Mouse (Mus musculus) limb, embryonic 14.5 days (tissue): ENCODE data around the gene Asna1. TPM values are rescaled to one million over a fixed set of nuclear protein-coding genes. Genes with fewer than 3 reads are reported as not detected.

Source experiments
- ATAC-seq: fragments of 200-750 bp; cut with Nextera tagmentation; 2 replicates; pipeline ENCODE4 v1.8.0; 2017; ENCODE audit warnings: low read depth, moderate number of reproducible peaks, moderate TSS enrichment; ENCODE audit not compliant: low FRiP score
- DNase-seq: peaks from one replicate; pipeline ENCODE4 v3.0.0-alpha.2; 2015; ENCODE audit warnings: low spot score
- H3K27ac ChIP-seq: fragments of 300-500 bp; sonication (generic); replicated peaks from 2 replicates; pipeline ENCODE4 v1.5.1; 2014; ENCODE audit warnings: low read depth, mild to moderate bottlenecking, low read length, moderate library complexity, mixed read lengths
- H3K27me3 ChIP-seq: fragments of 300-500 bp; sonication (generic); 2 replicates; pipeline ENCODE4 v1.6.1; 2014; ENCODE audit warnings: low read length, mixed read lengths; ENCODE audit not compliant: control insufficient read depth, insufficient read depth
- H3K36me3 ChIP-seq: fragments of 300-500 bp; sonication (generic); 2 replicates; pipeline ENCODE4 v1.6.1; 2014; ENCODE audit warnings: mild to moderate bottlenecking, low read length, moderate library complexity, mixed read lengths; ENCODE audit not compliant: control insufficient read depth, insufficient read depth
- H3K4me1 ChIP-seq: fragments of 300-500 bp; sonication (generic); 2 replicates; pipeline ENCODE4 v1.6.1; 2014; ENCODE audit warnings: antibody characterized with exemption, low read length, mixed read lengths; ENCODE audit not compliant: control insufficient read depth, insufficient read depth
- H3K4me2 ChIP-seq: fragments of 300-500 bp; sonication (generic); replicated peaks from 2 replicates; pipeline ENCODE4 v1.6.1; 2014; ENCODE audit warnings: low read depth, mild to moderate bottlenecking, low read length, moderate library complexity; ENCODE audit not compliant: severe bottlenecking
- H3K4me3 ChIP-seq: fragments of 300-500 bp; sonication (generic); replicated peaks from 2 replicates; pipeline ENCODE4 v1.5.1; 2014; ENCODE audit warnings: low read length
- H3K9ac ChIP-seq: fragments of 300-500 bp; sonication (generic); 2 replicates; pipeline ENCODE4 v1.6.1; 2014; ENCODE audit warnings: mild to moderate bottlenecking, low read depth, low read length, moderate library complexity; ENCODE audit not compliant: severe bottlenecking
- H3K9me3 ChIP-seq: fragments of 300-500 bp; sonication (generic); 2 replicates; pipeline ENCODE4 v1.6.1; 2016; ENCODE audit warnings: low read length; ENCODE audit not compliant: control insufficient read depth
- POLR2A ChIP-seq: fragments of 200-500 bp; IDR thresholded peaks from 2 replicates; pipeline ENCODE4 v1.8.0; 2012; ENCODE audit warnings: inconsistent platforms, mild to moderate bottlenecking, moderate library complexity, borderline replicate concordance; ENCODE audit not compliant: insufficient read depth, insufficient read length; ENCODE audit errors: extremely low read depth
- WGBS: fragments of 180-500 bp; shearing (Covaris S2); extraction: QIAGEN DNeasy Blood & Tissue Kit; methylation state at CpG from one replicate; pipeline ENCODE4 v1.1.7; 2014; 5-methylcytosine and 5-hydroxymethylcytosine counted together
- polyA plus RNA-seq, 2 experiments: library from polyadenylated mRNA; depleted of rRNA in 1 of 2; stranded (reverse) in 1 of 2; unstranded in 1 of 2; fragments of >200 nt; fragmentation: Nextera tagmentation in 1 of 2; extraction: Ambion mirVana in 1 of 2; gene quantifications; 2 replicates each; pipeline versions ENCODE4 v1.2.1 to v1.2.3; 2012 to 2014

Gene Asna1
- polyA plus RNA-seq, 2 experiments, result 98.0 to 173 TPM

DNA sequence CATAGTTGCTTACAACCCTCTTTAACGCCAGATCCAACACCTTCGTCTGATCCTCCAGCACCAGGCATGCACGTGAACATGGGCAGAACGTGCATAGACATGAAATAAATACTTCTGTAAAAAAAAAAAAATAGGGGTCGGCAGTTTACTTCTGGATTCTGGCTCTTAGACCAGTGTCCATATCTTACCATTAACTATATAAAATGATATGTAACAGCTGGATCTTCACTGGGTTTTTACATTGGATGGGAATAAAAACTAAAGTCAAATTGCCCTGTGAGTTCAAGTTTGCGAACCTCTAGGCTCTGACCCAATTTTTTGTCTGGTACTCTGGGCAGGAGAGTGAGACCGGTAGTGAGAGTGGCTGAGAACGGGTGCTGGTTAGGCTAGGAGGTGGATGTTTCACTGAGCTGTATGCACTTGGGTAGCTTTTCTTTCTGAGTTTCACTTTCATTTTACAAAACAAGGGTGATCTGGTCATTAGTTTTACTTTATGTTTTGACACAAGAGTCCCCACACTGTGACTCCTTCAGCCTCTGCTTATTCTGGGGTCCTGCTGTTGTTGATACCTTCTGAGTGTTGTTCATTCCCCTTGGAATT lies 50.4 kb downstream of the Asna1 start:
- Histone ChIP-seq H3K36me3 (peaks cover 37% of the 10 kb centered on the region), H3K9ac (no peak overlapping the region), H3K9me3 (no peaks in the 10 kb centered on the region), H3K4me3 (no peak overlapping the region), H3K27ac (no peak overlapping the region), H3K4me1 (peaks cover 37% of the 10 kb centered on the region), H3K27me3 (peaks cover 15% of the 10 kb centered on the region), H3K4me2 (no peak overlapping the region)
- ATAC-seq, result no peak
- no peak for TF ChIP-seq POLR2A
- no peak for DNase-seq
- 75% methylated on average over 8 of the region's 8 CpGs for WGBS

DNA sequence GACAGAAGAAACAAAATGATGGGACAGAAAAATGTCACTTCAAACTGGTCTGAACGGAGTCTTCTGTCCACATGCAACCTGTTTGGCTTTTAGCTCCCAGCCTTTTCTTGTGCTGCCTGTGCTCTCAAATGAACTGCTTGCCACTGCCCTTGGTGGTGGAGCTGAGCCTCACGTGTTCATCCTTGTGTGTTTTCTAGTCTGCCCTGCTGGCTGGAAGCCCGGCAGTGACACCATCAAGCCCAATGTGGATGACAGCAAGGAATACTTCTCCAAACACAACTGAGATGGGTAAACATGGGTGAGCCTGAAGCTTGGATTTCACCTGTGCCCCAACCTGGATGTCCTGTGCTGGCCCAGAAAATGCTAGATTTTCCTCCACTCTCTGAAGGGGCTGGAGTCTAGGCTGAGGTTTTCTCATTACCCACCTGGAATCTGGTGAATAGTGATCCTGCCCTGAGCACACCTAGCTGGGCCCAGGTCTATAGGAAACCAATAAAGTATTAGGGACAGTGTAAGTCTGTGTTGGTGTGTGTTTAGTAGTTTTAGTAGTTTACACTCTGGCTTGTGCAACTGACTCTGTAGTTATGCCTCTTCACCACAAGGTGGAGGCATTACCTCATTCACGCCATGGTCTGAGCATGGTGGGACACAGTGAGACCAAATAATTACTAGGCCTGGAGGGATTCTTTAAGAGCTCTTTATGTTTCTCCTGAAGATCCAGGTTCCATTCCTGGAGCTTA lies 51.1 kb downstream of the Asna1 start:
- peak; percentile 64 for DNase-seq
- Histone ChIP-seq H3K27ac (no peak overlapping the region), H3K36me3 (peaks cover 37% of the 10 kb centered on the region), H3K9ac (no peak overlapping the region), H3K4me1 (peaks cover 31% of the 10 kb centered on the region), H3K27me3 (peaks cover 15% of the 10 kb centered on the region), H3K9me3 (no peaks in the 10 kb centered on the region), H3K4me2 (no peak overlapping the region), H3K4me3 (no peak overlapping the region)
- 65% methylated on average over 4 of the region's 4 CpGs for WGBS
- no peak for TF ChIP-seq POLR2A
- ATAC-seq, result peak; percentile 23; the same call in 1 of the 2 replicates

DNA sequence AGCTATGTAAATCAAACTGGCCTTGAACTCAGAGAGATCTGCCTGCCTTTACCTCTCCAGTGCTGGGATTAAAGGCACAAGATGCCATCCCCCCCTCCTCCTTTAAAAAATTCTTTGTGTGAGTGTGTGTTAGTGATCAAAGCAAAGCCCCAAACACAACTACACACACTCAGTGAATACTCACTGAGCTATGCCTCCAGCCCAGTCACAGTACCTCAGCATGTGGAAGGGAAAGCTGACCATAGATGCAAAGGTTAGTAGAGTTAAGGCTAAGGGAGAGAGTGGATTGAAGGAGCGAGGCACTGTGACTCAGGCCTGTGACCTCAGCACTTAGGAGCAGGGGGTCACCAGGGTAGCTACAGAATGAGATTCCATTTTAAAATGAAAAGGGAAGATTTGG lies 52.0 kb downstream of the Asna1 start:
- no peak overlapping the region for H3K9ac ChIP-seq
- H3K4me1 ChIP-seq, result peaks cover 35% of the 10 kb centered on the region
- no peak overlapping the region for H3K4me2 ChIP-seq
- H3K4me3 ChIP-seq, result no peak overlapping the region
- 100% methylated on average over 1 of the region's 1 CpGs for WGBS
- ATAC-seq (no peak), DNase-seq (no peak)
- peaks cover 37% of the 10 kb centered on the region for H3K36me3 ChIP-seq
- TF ChIP-seq POLR2A, result no peak
- peaks cover 15% of the 10 kb centered on the region for H3K27me3 ChIP-seq
- no peak overlapping the region for H3K27ac ChIP-seq
- H3K9me3 ChIP-seq, result no peaks in the 10 kb centered on the region

DNA sequence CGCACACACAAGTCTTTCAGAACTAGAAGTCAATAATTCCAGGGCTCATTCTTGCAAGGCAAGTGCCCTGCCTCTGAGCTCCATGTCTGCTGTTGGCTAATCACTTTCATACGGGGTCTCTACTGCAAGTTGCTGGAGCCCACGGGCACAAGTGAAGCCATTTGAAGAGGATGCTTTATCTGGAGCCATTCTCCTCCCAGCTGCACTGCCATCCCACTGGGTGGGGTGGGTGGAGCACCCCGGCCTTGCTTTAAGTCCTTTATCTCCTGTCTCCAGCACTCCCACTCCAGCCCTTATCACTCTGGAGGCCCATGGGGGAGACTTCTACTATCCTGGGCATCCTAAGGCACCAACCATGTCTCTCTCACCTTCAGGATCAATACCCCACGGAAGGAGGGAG lies 54.2 kb downstream of the Asna1 start:
- Histone ChIP-seq H3K4me3 (peak overlapping the region; percentile 76), H3K27me3 (no peaks in the 10 kb centered on the region), H3K27ac (no peak overlapping the region), H3K36me3 (peaks cover 37% of the 10 kb centered on the region), H3K4me1 (peaks cover 25% of the 10 kb centered on the region), H3K4me2 (peak overlapping the region; percentile 85), H3K9me3 (no peaks in the 10 kb centered on the region), H3K9ac (peak overlapping the region; percentile 91)
- DNase-seq, result no peak
- 55% methylated on average over 5 of the region's 5 CpGs for WGBS
- no peak for ATAC-seq
- TF ChIP-seq POLR2A, result no peak

DNA sequence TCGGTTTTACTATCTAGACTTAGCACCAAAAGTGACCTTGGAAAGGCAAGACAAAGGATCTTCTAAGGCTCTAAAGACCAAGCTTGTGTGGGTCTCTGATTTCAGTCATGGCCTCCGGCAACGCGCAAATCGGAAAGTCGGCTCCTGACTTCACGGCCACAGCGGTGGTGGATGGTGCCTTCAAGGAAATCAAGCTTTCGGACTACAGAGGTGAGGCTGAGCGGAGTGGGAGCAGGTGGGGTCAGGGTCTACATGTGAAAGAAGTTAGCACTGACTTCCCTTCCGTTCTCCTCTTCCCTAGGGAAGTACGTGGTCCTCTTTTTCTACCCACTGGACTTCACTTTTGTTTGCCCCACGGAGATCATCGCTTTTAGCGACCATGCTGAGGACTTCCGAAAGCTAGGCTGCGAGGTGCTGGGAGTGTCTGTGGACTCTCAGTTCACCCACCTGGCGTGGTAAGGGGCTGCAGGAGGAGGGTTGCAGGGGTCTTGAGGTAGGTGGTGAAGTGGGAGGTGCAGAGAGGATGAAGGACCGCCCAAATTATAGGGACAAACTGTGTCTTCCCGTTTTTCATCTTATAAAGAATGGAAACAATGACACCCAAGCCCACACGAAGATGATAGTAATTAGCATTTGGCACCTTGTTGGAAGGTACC lies 54.8 kb downstream of the Asna1 start:
- TF ChIP-seq POLR2A, result no peak
- Histone ChIP-seq H3K4me1 (peaks cover 23% of the 10 kb centered on the region), H3K27me3 (no peaks in the 10 kb centered on the region), H3K9ac (peak overlapping the region; percentile 91), H3K4me3 (peak overlapping the region; percentile 76), H3K36me3 (peaks cover 37% of the 10 kb centered on the region), H3K4me2 (peak overlapping the region; percentile 85), H3K27ac (peak overlapping the region; percentile 80), H3K9me3 (no peaks in the 10 kb centered on the region)
- no peak for ATAC-seq
- no peak for DNase-seq
- 6% methylated on average over 21 of the region's 21 CpGs for WGBS
